Mouse (Mus musculus): ENCODE measurements around the gene Atp11a. TPM values are rescaled to one million over a fixed set of nuclear protein-coding genes. Genes with fewer than 3 reads are reported as not detected.

The Atp11a gene
- total RNA-seq, 2 experiments from 2014 or later = 77.9 to 88.4 TPM

GRCm38 (mm10) chr8:12767176-12767575 is 10.4 kb downstream of the Atp11a start:
- intact Hi-C loops (cut with DNase I) = no loop called here
- DNase-seq = no peak

GRCm38 (mm10) chr8:12768747-12769146 is 11.9 kb downstream of the Atp11a start:
- DNase-seq = no peak
- intact Hi-C loops (cut with DNase I) = no loop called here

- DNase-seq = no peak
- intact Hi-C loops (cut with DNase I) = no loop called here
Measured at GRCm38 (mm10) chr8:12769296-12769695, 12.5 kb downstream of the Atp11a start.

GRCm38 (mm10) chr8:12772319-12772718 is 15.5 kb downstream of the Atp11a start:
- intact Hi-C loops (cut with DNase I) = no loop called here
- DNase-seq = no peak

GRCm38 (mm10) chr8:12773914-12774313 is 17.1 kb downstream of the Atp11a start:
- intact Hi-C loops (cut with DNase I) = loop anchor here (2.0 kb wide), 1 partner anchor 15 kb away; no protein-coding TSS in a partner anchor
- DNase-seq = no peak

GRCm38 (mm10) chr8:12774872-12775298 is 18.1 kb downstream of the Atp11a start:
- intact Hi-C loops (cut with DNase I) = loop anchor here (2.0 kb wide), 1 partner anchor 16 kb away; no protein-coding TSS in a partner anchor
- peak in 1 of 2 experiments; percentile 42 for DNase-seq

GRCm38 (mm10) chr8:12775302-12775975 is 18.6 kb downstream of the Atp11a start:
- no peak for DNase-seq

GRCm38 (mm10) chr8:12776166-12776565 is 19.4 kb downstream of the Atp11a start:
- intact Hi-C loops (cut with DNase I) = no loop called here
- DNase-seq = peak in 1 of 2 experiments; percentile 45

More at GRCm38 (mm10) chr8:12775302-12775975, 18.6 kb downstream of the Atp11a start:
- intact Hi-C loops (cut with DNase I) = loop anchor here (2.0 kb wide), 1 partner anchor 17 kb away; no protein-coding TSS in a partner anchor

GRCm38 (mm10) chr8:12777171-12777570 is 20.4 kb downstream of the Atp11a start:
- DNase-seq = no peak
- intact Hi-C loops (cut with DNase I) = no loop called here

- intact Hi-C loops (cut with DNase I) = no loop called here
- peak; percentile 24 to 53 for DNase-seq
Measured at GRCm38 (mm10) chr8:12779541-12779940, 22.7 kb downstream of the Atp11a start.

- intact Hi-C loops (cut with DNase I) = no loop called here
- DNase-seq = no peak
Measured at GRCm38 (mm10) chr8:12785508-12785907, 28.7 kb downstream of the Atp11a start.

GRCm38 (mm10) chr8:12786261-12786957 is 29.6 kb downstream of the Atp11a start:
- intact Hi-C loops (cut with DNase I) = no loop called here
- DNase-seq = no peak

GRCm38 (mm10) chr8:12786958-12787301 is 30.1 kb downstream of the Atp11a start:
- no peak for DNase-seq
- intact Hi-C loops (cut with DNase I) = no loop called here

GRCm38 (mm10) chr8:12787427-12787826 is 30.6 kb downstream of the Atp11a start:
- intact Hi-C loops (cut with DNase I) = no loop called here
- no peak for DNase-seq

- intact Hi-C loops (cut with DNase I) = no loop called here
- peak in 1 of 2 experiments; percentile 28 for DNase-seq
Measured at GRCm38 (mm10) chr8:12788695-12789094, 31.9 kb downstream of the Atp11a start.

- intact Hi-C loops (cut with DNase I) = loop anchor here (10.0 kb wide), 1 partner anchor 390 kb away; no protein-coding TSS in a partner anchor
- DNase-seq = no peak
Measured at GRCm38 (mm10) chr8:12795011-12795671, 38.3 kb downstream of the Atp11a start.

GRCm38 (mm10) chr8:12799099-12799498 is 42.3 kb downstream of the Atp11a start:
- no peak for DNase-seq
- intact Hi-C loops (cut with DNase I) = loop anchor here (10.0 kb wide), 1 partner anchor 394 kb away; no protein-coding TSS in a partner anchor

GRCm38 (mm10) chr8:12799832-12800231 is 43.0 kb downstream of the Atp11a start:
- intact Hi-C loops (cut with DNase I) = loop anchor here (10.0 kb wide), 1 partner anchor 395 kb away; no protein-coding TSS in a partner anchor

GRCm38 (mm10) chr8:12800246-12800645 is 43.4 kb downstream of the Atp11a start:
- intact Hi-C loops (cut with DNase I) = no loop called here

More at GRCm38 (mm10) chr8:12799832-12800231, 43.0 kb downstream of the Atp11a start:
- no peak for DNase-seq

GRCm38 (mm10) chr8:12801586-12801985 is 44.8 kb downstream of the Atp11a start:
- intact Hi-C loops (cut with DNase I) = no loop called here
- no peak for DNase-seq

More at GRCm38 (mm10) chr8:12800246-12800645, 43.4 kb downstream of the Atp11a start:
- DNase-seq = no peak

- DNase-seq = no peak
- intact Hi-C loops (cut with DNase I) = no loop called here
Measured at GRCm38 (mm10) chr8:12803121-12803520, 46.3 kb downstream of the Atp11a start.

Measured in heart, postnatal 36 days (tissue).